ENCODE assay signal across 7 mouse cellular contexts in the genomic region with DNA sequence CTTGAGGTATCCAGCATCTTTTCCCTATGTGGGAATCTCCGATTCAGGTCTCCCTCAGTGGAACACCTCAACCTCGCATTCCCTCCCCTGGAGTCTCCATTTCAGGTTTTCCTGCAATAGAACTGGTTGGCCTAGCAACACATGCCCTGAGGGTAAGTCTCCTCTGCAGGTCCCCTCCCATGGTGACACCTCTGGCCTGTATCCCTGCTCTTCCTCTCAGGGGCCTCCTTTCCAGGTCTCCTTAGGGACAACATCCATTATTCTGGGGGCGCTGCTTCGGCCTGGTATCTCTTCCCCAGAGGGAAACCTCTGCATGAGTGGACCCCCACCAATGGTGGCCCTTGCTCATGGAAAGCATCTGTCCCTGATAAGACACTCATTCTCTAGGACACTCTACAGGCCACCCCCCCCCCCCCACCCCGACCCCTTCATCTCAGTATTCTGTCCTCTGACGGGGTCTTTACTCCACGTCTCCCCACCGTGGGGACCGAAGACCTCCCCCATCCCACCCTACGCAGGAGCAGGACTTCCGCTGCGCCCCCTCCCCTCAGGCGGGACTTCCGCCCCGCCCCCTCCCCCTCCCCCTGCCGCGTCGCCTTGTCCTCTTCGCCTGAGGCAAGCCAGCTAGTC. TPM values are rescaled to one million over a fixed set of nuclear protein-coding genes. Genes with fewer than 3 reads are reported as not detected.
DNase-seq lines count a peak whose midpoint lies in the region; ATAC-seq and TF ChIP-seq lines count a peak whose summit lies in the region.

A gene (plus strand): TSS at position 575 of the 630 bp plus-strand sequence.

- H3K27me3 ChIP-seq in hindbrain, postnatal 0 days (ENCODE audit: insufficient read depth, low read length), result no peaks in the 10 kb centered on the region
- no peaks in the 10 kb centered on the region for H3K27me3 ChIP-seq in liver, postnatal 0 days (ENCODE audit: insufficient read depth, low read length)

- no peak for TF ChIP-seq CTCF in hindbrain, postnatal 0 days (IDR thresholded peaks at IDR 0.05; ENCODE audit: low read depth)
- TF ChIP-seq CTCF in liver, postnatal 0 days (IDR thresholded peaks at IDR 0.05; ENCODE audit: low read depth), result no peak

- no peaks in the 10 kb centered on the region for H3K36me3 ChIP-seq in hindbrain, postnatal 0 days (ENCODE audit: insufficient read depth, low read length)
- H3K36me3 ChIP-seq in liver, postnatal 0 days (replicated peaks; ENCODE audit: insufficient read depth, low read length), result no peaks in the 10 kb centered on the region

- no peaks in the 10 kb centered on the region for H3K4me1 ChIP-seq in brown adipose tissue, adult 24 weeks (ENCODE audit: control insufficient read depth, insufficient read depth, insufficient read length, low read length)
- peaks cover 16% of the 10 kb centered on the region for H3K4me1 ChIP-seq in hindbrain, postnatal 0 days (ENCODE audit: insufficient read depth, low read length)
- peaks cover 27% of the 10 kb centered on the region for H3K4me1 ChIP-seq in liver, postnatal 0 days (ENCODE audit: insufficient read depth)

- DNase-seq in 3T3-L1 (ENCODE audit: low read depth, low spot score), result peak; percentile 38
- peak; percentile 6 to 13 for DNase-seq in B cell, adult 2 months
- no peak for DNase-seq in gastrocnemius, adult 8-10 months (ENCODE audit: low spot score in 2 of 2)
- DNase-seq in hindbrain, postnatal 0 days (ENCODE audit: low spot score), result no peak
- DNase-seq in liver, postnatal 0 days, result no peak
- DNase-seq in right cerebral cortex, postnatal 10 days (ENCODE audit: low spot score in 2 of 2), result no peak

- H3K4me2 ChIP-seq in hindbrain, postnatal 0 days (ENCODE audit: low read depth, low read length), result peak within 1 kb of the TSS; percentile 75
- H3K4me2 ChIP-seq in liver, postnatal 0 days (ENCODE audit: low read depth, low read length), result peak within 1 kb of the TSS; percentile 83

- peak within 1 kb of the TSS; percentile 96 for H3K9ac ChIP-seq in hindbrain, postnatal 0 days (replicated peaks; ENCODE audit: low read length)
- H3K9ac ChIP-seq in liver, postnatal 0 days (replicated peaks), result peak within 1 kb of the TSS; percentile 89

- 9% methylated on average over 13 of the region's 19 CpGs for WGBS in hindbrain, postnatal 0 days
- 29% methylated on average over 8 of the region's 19 CpGs for WGBS in liver, postnatal 0 days (ENCODE audit: insufficient replicate concordance)

- ATAC-seq in hindbrain, postnatal 0 days, result no peak
- no peak for ATAC-seq in liver, postnatal 0 days

- peak within 1 kb of the TSS; percentile 86 for H3K27ac ChIP-seq in brown adipose tissue, adult 24 weeks (replicated peaks; ENCODE audit: low read depth, low read length)
- peak within 1 kb of the TSS; percentile 97 for H3K27ac ChIP-seq in hindbrain, postnatal 0 days
- peak within 1 kb of the TSS; percentile 97 for H3K27ac ChIP-seq in liver, postnatal 0 days (ENCODE audit: low read depth)

- no peak for TF ChIP-seq EP300 in liver, postnatal 0 days (IDR thresholded peaks at IDR 0.05; ENCODE audit: low read depth)

- peak within 1 kb of the TSS; percentile 93 for H3K4me3 ChIP-seq in brown adipose tissue, adult 24 weeks (ENCODE audit: insufficient read depth, low read depth, low read length)
- peak within 1 kb of the TSS; percentile 75 for H3K4me3 ChIP-seq in hindbrain, postnatal 0 days (ENCODE audit: low read length)
- H3K4me3 ChIP-seq in liver, postnatal 0 days (ENCODE audit: low read depth, low read length), result peak within 1 kb of the TSS; percentile 88

- no peaks in the 10 kb centered on the region for H3K9me3 ChIP-seq in hindbrain, postnatal 0 days (ENCODE audit: low read length)
- H3K9me3 ChIP-seq in liver, postnatal 0 days (ENCODE audit: low read length), result no peaks in the 10 kb centered on the region

RNA-seq across cellular contexts. Expression of the gene that starts here (rescaled TPM):
- polyA plus RNA-seq in brown adipose tissue, adult 24 weeks (2012; ENCODE audit: insufficient read depth, insufficient read length, missing spikeins), result 45.7 and 47.9 TPM in 2 replicates
- 10 to 100 TPM; 26.0 to 27.9 (median 27.0) TPM for total RNA-seq in gastrocnemius, adult 8-10 months (2022)
- 292 and 298 TPM in 2 replicates for total RNA-seq in hindbrain, postnatal 0 days (2014; rRNA removed)
- polyA plus RNA-seq in hindbrain, postnatal 0 days (2015; fragmentation: Nextera tagmentation; extraction: Ambion mirVana), result 485 and 499 TPM in 2 replicates
- polyA plus RNA-seq in liver, postnatal 0 days (2015; fragmentation: Nextera tagmentation; extraction: Ambion mirVana), result 77.7 and 83.3 TPM in 2 replicates

Comparison
In these comparisons a context has a peak if more than half of its experiments do, and no peak if none do; other contexts are left out.
1. RNA of the gene that starts here (total RNA-seq): 292 to 298 TPM in hindbrain, postnatal 0 days; 26.0 to 27.9 TPM in gastrocnemius, adult 8-10 months; every median in the first group is over 10 times any median in the second.
2. DNase-seq: peak in 3T3-L1 (single experiment) and B cell, adult 2 months (2 of 2); none in gastrocnemius, adult 8-10 months (0 of 2), hindbrain, postnatal 0 days (single experiment), liver, postnatal 0 days (single experiment) and right cerebral cortex, postnatal 10 days (0 of 2).
3. Peak in every context shown above with its lines, with median percentiles within 50 percentile points of each other: H3K27ac ChIP-seq and H3K4me3 ChIP-seq.